Mouse (Mus musculus) hindbrain, postnatal 0 days (tissue): ENCODE measurements around the gene Ptprcap. TPM values are rescaled to one million over a fixed set of nuclear protein-coding genes. Genes with fewer than 3 reads are reported as not detected.

Experiments used
- ATAC-seq: fragments of 200-750 bp; cut with Nextera tagmentation; 2 replicates; pipeline ENCODE4 v1.8.0; 2017; ENCODE audit warnings: mild to moderate bottlenecking, moderate TSS enrichment, moderate library complexity
- DNase-seq: peaks from one replicate; pipeline ENCODE4 v3.0.0-alpha.2; 2015; ENCODE audit warnings: low spot score
- H3K27ac ChIP-seq: fragments of 300-500 bp; sonication (generic); 2 replicates; pipeline ENCODE4 v1.5.1; 2014; ENCODE audit warnings: mild to moderate bottlenecking
- H3K27me3 ChIP-seq: fragments of 300-500 bp; sonication (generic); 2 replicates; pipeline ENCODE4 v1.6.1; 2014; ENCODE audit warnings: low read length, mixed read lengths; ENCODE audit not compliant: insufficient read depth
- H3K36me3 ChIP-seq: fragments of 300-500 bp; sonication (generic); 2 replicates; pipeline ENCODE4 v1.6.1; 2014; ENCODE audit warnings: low read length, mixed read lengths; ENCODE audit not compliant: insufficient read depth
- H3K4me1 ChIP-seq: fragments of 300-500 bp; sonication (generic); 2 replicates; pipeline ENCODE4 v1.6.1; 2014; ENCODE audit warnings: antibody characterized with exemption, low read length, mixed read lengths; ENCODE audit not compliant: insufficient read depth
- H3K4me2 ChIP-seq: fragments of 300-500 bp; sonication (generic); 2 replicates; pipeline ENCODE4 v1.6.1; 2014; ENCODE audit warnings: low read depth, mild to moderate bottlenecking, low read length, moderate library complexity, mixed read lengths
- H3K4me3 ChIP-seq: fragments of 300-500 bp; sonication (generic); 2 replicates; pipeline ENCODE4 v1.5.1; 2014; ENCODE audit warnings: low read length
- H3K9ac ChIP-seq: fragments of 300-500 bp; sonication (generic); replicated peaks from 2 replicates; pipeline ENCODE4 v1.6.1; 2014; ENCODE audit warnings: mild to moderate bottlenecking, low read length, moderate library complexity, mixed read lengths
- H3K9me3 ChIP-seq: fragments of 300-500 bp; sonication (generic); 2 replicates; pipeline ENCODE4 v1.6.1; 2016; ENCODE audit warnings: low read length, mixed read lengths
- CTCF ChIP-seq: IDR thresholded peaks from 2 replicates; pipeline ENCODE4 v1.5.1; 2016; ENCODE audit warnings: antibody characterized with exemption, control low read depth, low read depth
- WGBS: fragments of 180-500 bp; shearing (Covaris S2); extraction: QIAGEN DNeasy Blood & Tissue Kit; methylation state at CpG from one replicate; pipeline ENCODE4 v1.1.7; 2014; 5-methylcytosine and 5-hydroxymethylcytosine counted together
- polyA plus RNA-seq: library from polyadenylated mRNA; unstranded; fragments of >200 nt; fragmentation: Nextera tagmentation; extraction: Ambion mirVana; gene quantifications from 2 replicates; pipeline ENCODE4 v1.2.1, GENCODE M21; 2015
- total RNA-seq: library from RNA; depleted of rRNA; stranded (reverse); fragments of >200 nt; gene quantifications from 2 replicates; pipeline ENCODE4 v1.2.3, GENCODE M21; 2014

Ptprcap gene
- total and polyA plus RNA-seq, 2 experiments from 2014 or later: 0.44 to 1.0 TPM

- H3K9me3 ChIP-seq: no peaks in the 10 kb centered on the region
- H3K4me2 ChIP-seq: peak overlapping the region; percentile 87
- peaks cover 14% of the 10 kb centered on the region for H3K4me1 ChIP-seq
- peak overlapping the region; percentile 79; the same call in 1 of the 2 replicates for H3K27ac ChIP-seq
- peak overlapping the region; percentile 90 for H3K9ac ChIP-seq
- no peak for TF ChIP-seq CTCF
- H3K4me3 ChIP-seq: peak overlapping the region; percentile 92
- ATAC-seq (no peak), DNase-seq (no peak)
- no peaks in the 10 kb centered on the region for H3K27me3 ChIP-seq
- peaks cover 9% of the 10 kb centered on the region; the same call in 1 of the 2 replicates for H3K36me3 ChIP-seq
- WGBS: 33% methylated on average over 9 of the region's 9 CpGs
Measured at GRCm38 (mm10) chr19:4147782-4148490, 5.5 kb upstream of the Ptprcap start.

GRCm38 (mm10) chr19:4148491-4148806 lies 5.0 kb upstream of the Ptprcap start, which contains the start of gene Coro1b:
TSS of gene Coro1b (plus strand) at chr19:4148619.
- peak within 1 kb of the TSS; percentile 79 for H3K27ac ChIP-seq
- peaks cover 14% of the 10 kb centered on the region for H3K4me1 ChIP-seq
- H3K9me3 ChIP-seq: no peaks in the 10 kb centered on the region
- H3K4me2 ChIP-seq: peak within 1 kb of the TSS; percentile 87
- H3K9ac ChIP-seq: peak within 1 kb of the TSS; percentile 90
- H3K27me3 ChIP-seq: no peaks in the 10 kb centered on the region
- TF ChIP-seq CTCF: no peak
- peaks cover 9% of the 10 kb centered on the region; the same call in 1 of the 2 replicates for H3K36me3 ChIP-seq
- H3K4me3 ChIP-seq: peak within 1 kb of the TSS; percentile 92
- DNase-seq: peak; percentile 95
- ATAC-seq: peak; percentile 94
- under 1% methylated on average over 31 of the region's 33 CpGs for WGBS

GRCm38 (mm10) chr19:4148819-4149218 lies 4.6 kb upstream of the Ptprcap start:
- TF ChIP-seq CTCF: no peak
- H3K36me3 ChIP-seq: peaks cover 9% of the 10 kb centered on the region; the same call in 1 of the 2 replicates
- H3K27ac ChIP-seq: peak overlapping the region; percentile 79
- ATAC-seq: peak; percentile 27
- 3% methylated on average over 8 of the region's 8 CpGs for WGBS
- H3K9ac ChIP-seq: peak overlapping the region; percentile 90
- H3K4me1 ChIP-seq: peaks cover 14% of the 10 kb centered on the region
- DNase-seq: no peak
- H3K4me3 ChIP-seq: peak overlapping the region; percentile 92
- peak overlapping the region; percentile 87 for H3K4me2 ChIP-seq
- no peaks in the 10 kb centered on the region for H3K27me3 ChIP-seq
- H3K9me3 ChIP-seq: no peaks in the 10 kb centered on the region

GRCm38 (mm10) chr19:4149283-4149682 lies 4.1 kb upstream of the Ptprcap start:
- Histone ChIP-seq H3K27ac (peak overlapping the region; percentile 79; the same call in 1 of the 2 replicates), H3K27me3 (no peaks in the 10 kb centered on the region), H3K4me1 (peaks cover 14% of the 10 kb centered on the region), H3K9me3 (no peaks in the 10 kb centered on the region), H3K4me2 (peak overlapping the region; percentile 87), H3K36me3 (peaks cover 9% of the 10 kb centered on the region; the same call in 1 of the 2 replicates), H3K9ac (peak overlapping the region; percentile 90), H3K4me3 (peak overlapping the region; percentile 92)
- TF ChIP-seq CTCF: no peak
- 91% methylated on average over 11 of the region's 11 CpGs for WGBS
- no peak for DNase-seq
- no peak for ATAC-seq

- no peak for DNase-seq
- ATAC-seq: no peak
- peak overlapping the region; percentile 87; the same call in 1 of the 2 replicates for H3K4me2 ChIP-seq
- H3K4me1 ChIP-seq: peaks cover 14% of the 10 kb centered on the region
- H3K27ac ChIP-seq: no peak overlapping the region
- TF ChIP-seq CTCF: no peak
- peaks cover 9% of the 10 kb centered on the region; the same call in 1 of the 2 replicates for H3K36me3 ChIP-seq
- no peaks in the 10 kb centered on the region for H3K9me3 ChIP-seq
- WGBS: 94% methylated on average over 17 of the region's 17 CpGs
- no peaks in the 10 kb centered on the region for H3K27me3 ChIP-seq
- H3K4me3 ChIP-seq: no peak overlapping the region
- H3K9ac ChIP-seq: no peak overlapping the region
Measured at GRCm38 (mm10) chr19:4149764-4150461, 3.5 kb upstream of the Ptprcap start.

GRCm38 (mm10) chr19:4150567-4151487 lies 2.6 kb upstream of the Ptprcap start:
- Histone ChIP-seq H3K27ac (no peak overlapping the region), H3K4me2 (no peak overlapping the region), H3K9ac (no peak overlapping the region), H3K4me1 (peaks cover 14% of the 10 kb centered on the region), H3K4me3 (no peak overlapping the region), H3K27me3 (no peaks in the 10 kb centered on the region), H3K36me3 (peaks cover 9% of the 10 kb centered on the region; the same call in 1 of the 2 replicates), H3K9me3 (no peaks in the 10 kb centered on the region)
- no peak for TF ChIP-seq CTCF
- ATAC-seq (no peak), DNase-seq (no peak)
- 85% methylated on average over 22 of the region's 22 CpGs for WGBS
